Mouse (Mus musculus) olfactory bulb, adult 2 months (tissue): ENCODE data around the gene Pgap3.

Experiments used
- CTCF ChIP-seq: fragments of 200-500 bp; IDR thresholded peaks from 2 replicates; pipeline ENCODE4 v1.5.1; 2012; ENCODE audit warnings: low read depth, mild to moderate bottlenecking, low read length, moderate library complexity; ENCODE audit not compliant: insufficient read depth
- POLR2A ChIP-seq: fragments of 200-500 bp; IDR thresholded peaks from 2 replicates; pipeline ENCODE4 v1.6.1; 2012; ENCODE audit warnings: mild to moderate bottlenecking, low read depth, low read length, moderate library complexity; ENCODE audit not compliant: insufficient read depth

DNA sequence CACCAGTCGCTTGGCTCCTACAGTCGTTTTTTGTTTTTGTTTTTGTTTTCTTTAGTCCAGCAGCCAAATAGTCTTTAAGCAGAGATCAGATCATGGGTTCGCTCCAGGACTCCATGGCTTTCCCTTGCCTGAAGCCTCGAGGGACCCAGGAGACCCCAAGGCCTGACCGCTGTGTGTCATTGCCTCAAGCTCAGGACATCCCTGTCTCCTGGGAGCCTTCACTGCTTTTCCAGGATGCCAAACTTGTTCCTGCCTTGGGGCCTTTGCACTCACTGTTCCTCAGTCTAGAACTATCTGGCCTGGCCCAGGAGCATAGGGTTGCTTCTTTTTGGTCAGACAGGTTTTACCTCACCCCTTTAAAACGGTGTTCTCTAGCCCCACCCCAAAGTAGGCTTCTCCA lies 6.3 kb upstream of the Pgap3 start:
- TF ChIP-seq POLR2A, result no peak
- TF ChIP-seq CTCF, result no peak
